Mouse (Mus musculus) limb, embryonic 14.5 days (tissue): ENCODE measurements around the gene Esrrg. TPM values are rescaled to one million over a fixed set of nuclear protein-coding genes. Genes with fewer than 3 reads are reported as not detected.

ENCODE experiments used
- ATAC-seq: fragments of 200-750 bp; cut with Nextera tagmentation; 2 replicates; pipeline ENCODE4 v1.8.0; 2017; ENCODE audit warnings: low read depth, moderate number of reproducible peaks, moderate TSS enrichment; ENCODE audit not compliant: low FRiP score
- DNase-seq: peaks from one replicate; pipeline ENCODE4 v3.0.0-alpha.2; 2015; ENCODE audit warnings: low spot score
- H3K27ac ChIP-seq: fragments of 300-500 bp; sonication (generic); replicated peaks from 2 replicates; pipeline ENCODE4 v1.5.1; 2014; ENCODE audit warnings: low read depth, mild to moderate bottlenecking, low read length, moderate library complexity, mixed read lengths
- H3K27me3 ChIP-seq: fragments of 300-500 bp; sonication (generic); 2 replicates; pipeline ENCODE4 v1.6.1; 2014; ENCODE audit warnings: low read length, mixed read lengths; ENCODE audit not compliant: control insufficient read depth, insufficient read depth
- H3K36me3 ChIP-seq: fragments of 300-500 bp; sonication (generic); 2 replicates; pipeline ENCODE4 v1.6.1; 2014; ENCODE audit warnings: mild to moderate bottlenecking, low read length, moderate library complexity, mixed read lengths; ENCODE audit not compliant: control insufficient read depth, insufficient read depth
- H3K4me1 ChIP-seq: fragments of 300-500 bp; sonication (generic); 2 replicates; pipeline ENCODE4 v1.6.1; 2014; ENCODE audit warnings: antibody characterized with exemption, low read length, mixed read lengths; ENCODE audit not compliant: control insufficient read depth, insufficient read depth
- H3K4me2 ChIP-seq: fragments of 300-500 bp; sonication (generic); replicated peaks from 2 replicates; pipeline ENCODE4 v1.6.1; 2014; ENCODE audit warnings: low read depth, mild to moderate bottlenecking, low read length, moderate library complexity; ENCODE audit not compliant: severe bottlenecking
- H3K4me3 ChIP-seq: fragments of 300-500 bp; sonication (generic); replicated peaks from 2 replicates; pipeline ENCODE4 v1.5.1; 2014; ENCODE audit warnings: low read length
- H3K9ac ChIP-seq: fragments of 300-500 bp; sonication (generic); 2 replicates; pipeline ENCODE4 v1.6.1; 2014; ENCODE audit warnings: mild to moderate bottlenecking, low read depth, low read length, moderate library complexity; ENCODE audit not compliant: severe bottlenecking
- H3K9me3 ChIP-seq: fragments of 300-500 bp; sonication (generic); 2 replicates; pipeline ENCODE4 v1.6.1; 2016; ENCODE audit warnings: low read length; ENCODE audit not compliant: control insufficient read depth
- POLR2A ChIP-seq: fragments of 200-500 bp; IDR thresholded peaks from 2 replicates; pipeline ENCODE4 v1.8.0; 2012; ENCODE audit warnings: inconsistent platforms, mild to moderate bottlenecking, moderate library complexity, borderline replicate concordance; ENCODE audit not compliant: insufficient read depth, insufficient read length; ENCODE audit errors: extremely low read depth
- WGBS: fragments of 180-500 bp; shearing (Covaris S2); extraction: QIAGEN DNeasy Blood & Tissue Kit; methylation state at CpG from one replicate; pipeline ENCODE4 v1.1.7; 2014; 5-methylcytosine and 5-hydroxymethylcytosine counted together
- polyA plus RNA-seq, 2 experiments: library from polyadenylated mRNA; depleted of rRNA in 1 of 2; stranded (reverse) in 1 of 2; unstranded in 1 of 2; fragments of >200 nt; fragmentation: Nextera tagmentation in 1 of 2; extraction: Ambion mirVana in 1 of 2; gene quantifications; 2 replicates each; pipeline versions ENCODE4 v1.2.1 to v1.2.3; 2012 to 2014

Gene Esrrg
- polyA plus RNA-seq, 2 experiments, result 1.1 to 1.5 TPM

DNA sequence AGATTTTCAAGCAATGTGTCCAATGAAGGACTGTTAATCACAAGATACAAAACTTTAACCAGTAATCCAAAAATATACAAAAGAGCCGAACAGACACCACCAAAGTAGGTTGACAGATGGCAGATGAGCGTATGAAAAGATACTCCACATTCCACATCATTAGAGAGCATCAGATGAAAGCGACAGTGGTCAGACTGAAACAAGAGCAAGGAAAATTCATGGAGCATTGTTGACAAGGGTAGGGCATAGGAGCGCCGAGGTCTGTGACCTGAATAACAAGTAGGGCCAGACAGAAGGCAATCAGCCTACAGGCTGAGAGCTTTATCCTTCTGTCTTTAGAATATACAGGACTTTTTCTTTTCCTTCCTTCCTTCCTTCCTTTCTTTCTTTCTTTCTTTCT, 157.0 kb downstream of the Esrrg start:
- no peak for ATAC-seq
- TF ChIP-seq POLR2A, result no peak
- Histone ChIP-seq H3K9me3 (no peaks in the 10 kb centered on the region), H3K36me3 (no peaks in the 10 kb centered on the region), H3K9ac (no peak overlapping the region), H3K4me1 (no peaks in the 10 kb centered on the region), H3K27me3 (no peaks in the 10 kb centered on the region), H3K4me3 (no peak overlapping the region), H3K27ac (no peak overlapping the region), H3K4me2 (no peak overlapping the region)
- 89% methylated on average over 5 of the region's 5 CpGs for WGBS
- DNase-seq, result no peak

DNA sequence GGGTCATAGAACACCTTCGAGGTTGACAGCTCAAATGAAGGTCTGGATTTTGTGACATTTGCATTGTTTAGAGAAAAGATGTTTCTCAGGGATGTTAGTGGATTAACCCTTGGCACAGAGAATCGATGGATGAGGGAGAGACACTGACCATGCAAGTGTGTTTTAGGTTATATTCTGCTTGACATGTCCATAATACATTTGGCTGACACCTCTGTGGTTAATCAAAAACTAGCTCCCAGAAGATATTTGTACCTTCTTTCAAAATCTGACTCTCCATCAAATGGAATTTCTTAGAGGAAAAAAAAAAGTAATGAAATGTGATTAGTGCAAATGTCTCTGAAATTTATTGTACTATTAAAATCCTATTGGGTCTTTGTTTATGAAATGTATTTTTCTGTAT, 158.8 kb downstream of the Esrrg start:
- Histone ChIP-seq H3K27me3 (no peaks in the 10 kb centered on the region), H3K4me3 (no peak overlapping the region), H3K27ac (no peak overlapping the region), H3K4me2 (no peak overlapping the region), H3K4me1 (no peaks in the 10 kb centered on the region), H3K9me3 (no peaks in the 10 kb centered on the region), H3K9ac (no peak overlapping the region), H3K36me3 (no peaks in the 10 kb centered on the region)
- no peak for ATAC-seq
- DNase-seq, result no peak
- 68% methylated on average over 2 of the region's 2 CpGs for WGBS
- TF ChIP-seq POLR2A, result no peak

DNA sequence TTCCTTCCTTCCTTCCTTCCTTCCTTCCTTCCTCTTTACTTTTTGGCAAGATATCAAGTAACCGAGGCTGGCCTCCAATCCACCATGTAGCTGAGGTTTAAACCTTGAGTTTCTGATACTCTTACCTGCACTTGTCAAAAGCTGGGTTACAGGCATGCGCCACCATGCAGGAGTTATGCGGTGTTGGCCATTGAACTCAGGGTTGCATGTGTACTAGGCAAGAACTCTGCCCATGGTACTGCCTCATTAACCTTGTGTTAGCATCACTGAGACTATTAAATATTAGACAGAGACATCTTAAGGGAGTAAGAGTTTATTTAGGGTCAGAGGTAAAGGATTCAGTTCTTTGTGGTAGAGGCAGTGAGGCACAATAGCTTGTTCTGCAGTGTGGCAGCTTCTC, 161.6 kb downstream of the Esrrg start:
- no peaks in the 10 kb centered on the region for H3K36me3 ChIP-seq
- DNase-seq (no peak), ATAC-seq (no peak)
- H3K4me1 ChIP-seq, result no peaks in the 10 kb centered on the region
- no peak overlapping the region for H3K4me2 ChIP-seq
- TF ChIP-seq POLR2A, result no peak
- no peaks in the 10 kb centered on the region for H3K27me3 ChIP-seq
- no peaks in the 10 kb centered on the region for H3K9me3 ChIP-seq
- no peak overlapping the region for H3K4me3 ChIP-seq
- H3K27ac ChIP-seq, result no peak overlapping the region
- H3K9ac ChIP-seq, result no peak overlapping the region
- WGBS, result 87% methylated on average over 3 of the region's 3 CpGs

DNA sequence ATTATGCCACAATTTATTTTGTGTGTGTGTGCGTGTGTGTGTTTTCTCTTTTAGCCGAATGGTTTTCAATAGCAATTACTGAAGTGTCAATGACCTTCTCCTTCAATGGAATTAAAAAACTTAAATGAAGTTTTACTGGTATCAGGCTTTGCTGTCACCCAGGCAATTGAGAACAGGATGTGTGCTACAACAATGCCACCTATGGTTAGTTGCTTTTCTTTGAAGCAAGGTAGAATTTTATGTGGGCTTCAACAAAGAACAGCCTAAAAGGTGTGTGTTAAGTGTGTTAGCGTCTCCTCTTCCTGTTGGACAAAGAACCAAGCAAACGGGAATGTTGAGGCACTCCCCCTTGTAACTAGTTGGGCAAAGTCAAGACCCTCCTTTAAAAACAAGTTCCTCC, 162.5 kb downstream of the Esrrg start:
- no peak overlapping the region for H3K27ac ChIP-seq
- no peak overlapping the region for H3K4me2 ChIP-seq
- no peak for TF ChIP-seq POLR2A
- no peak overlapping the region for H3K4me3 ChIP-seq
- no peaks in the 10 kb centered on the region for H3K4me1 ChIP-seq
- DNase-seq (no peak), ATAC-seq (no peak)
- no peaks in the 10 kb centered on the region for H3K36me3 ChIP-seq
- no peaks in the 10 kb centered on the region for H3K9me3 ChIP-seq
- WGBS, result 59% methylated on average over 4 of the region's 4 CpGs
- H3K9ac ChIP-seq, result no peak overlapping the region
- no peaks in the 10 kb centered on the region for H3K27me3 ChIP-seq

DNA sequence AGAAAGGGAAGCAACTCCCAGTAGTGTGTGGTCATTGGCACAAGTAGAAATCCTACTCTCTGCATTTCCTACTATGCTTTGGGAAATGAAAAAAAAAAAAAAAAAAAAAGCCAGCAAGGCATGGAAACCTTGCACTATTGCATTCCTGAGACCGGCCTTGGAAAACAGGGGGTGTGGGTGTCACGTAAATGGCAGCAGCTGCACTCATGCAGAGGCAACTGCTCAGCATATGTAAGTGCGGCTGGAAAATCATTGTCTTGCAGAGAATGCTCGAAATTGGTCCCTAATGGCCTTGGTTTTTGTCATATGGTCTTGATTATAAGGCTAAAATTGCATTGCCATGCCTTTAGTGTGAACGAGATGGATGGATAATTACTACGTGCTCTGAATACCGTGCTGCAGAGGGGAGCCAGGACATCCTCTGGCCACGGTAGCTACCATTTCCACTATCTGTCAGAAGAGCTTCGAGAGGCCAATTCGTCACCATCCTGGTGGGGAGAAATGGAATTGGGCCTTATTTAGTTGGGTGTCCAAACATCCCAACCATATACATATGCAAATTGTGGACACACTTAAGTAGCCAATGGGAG, 171.1 kb downstream of the Esrrg start:
- peak; percentile 51 for DNase-seq
- Histone ChIP-seq H3K9ac (no peak overlapping the region), H3K9me3 (no peaks in the 10 kb centered on the region), H3K27ac (no peak overlapping the region), H3K36me3 (no peaks in the 10 kb centered on the region), H3K4me2 (no peak overlapping the region), H3K4me3 (no peak overlapping the region), H3K27me3 (no peaks in the 10 kb centered on the region), H3K4me1 (peaks cover 8% of the 10 kb centered on the region; the same call in 1 of the 2 replicates)
- TF ChIP-seq POLR2A, result no peak
- ATAC-seq, result peak; percentile 67; the same call in 1 of the 2 replicates
- WGBS, result 25% methylated on average over 10 of the region's 10 CpGs

DNA sequence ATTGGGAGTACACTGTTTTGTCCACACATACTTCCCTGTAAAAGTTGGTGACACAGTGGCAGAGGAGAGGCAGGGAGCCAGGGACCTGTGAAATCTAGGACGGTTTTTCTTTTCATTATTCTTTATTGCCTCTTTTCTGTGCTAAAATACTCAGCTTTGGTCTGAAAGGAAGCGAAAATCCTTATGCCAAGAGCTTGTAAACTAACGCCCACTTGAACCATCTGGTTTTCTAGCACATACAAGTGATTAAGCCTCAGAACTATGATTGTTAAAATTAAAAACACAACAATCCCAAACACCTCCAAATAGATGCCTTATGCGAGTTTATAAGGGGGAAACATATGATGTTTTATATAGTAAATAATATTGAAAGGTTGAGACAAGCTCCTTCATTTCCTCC, 176.6 kb downstream of the Esrrg start:
- H3K9ac ChIP-seq, result no peak overlapping the region
- no peaks in the 10 kb centered on the region for H3K36me3 ChIP-seq
- TF ChIP-seq POLR2A, result no peak
- no peaks in the 10 kb centered on the region; the same call in 1 of the 2 replicates for H3K27me3 ChIP-seq
- DNase-seq, result no peak
- no peak overlapping the region for H3K27ac ChIP-seq
- H3K4me2 ChIP-seq, result no peak overlapping the region
- WGBS, result 27% methylated on average over 4 of the region's 4 CpGs
- 0 out of 2 replicates have a peak, but pooled peaks cover 4% of the 10 kb centered on the region for H3K4me1 ChIP-seq
- H3K9me3 ChIP-seq, result no peaks in the 10 kb centered on the region
- ATAC-seq, result no peak
- no peak overlapping the region for H3K4me3 ChIP-seq
